9 mouse cellular contexts compared by ENCODE assay signal in the genomic region with DNA sequence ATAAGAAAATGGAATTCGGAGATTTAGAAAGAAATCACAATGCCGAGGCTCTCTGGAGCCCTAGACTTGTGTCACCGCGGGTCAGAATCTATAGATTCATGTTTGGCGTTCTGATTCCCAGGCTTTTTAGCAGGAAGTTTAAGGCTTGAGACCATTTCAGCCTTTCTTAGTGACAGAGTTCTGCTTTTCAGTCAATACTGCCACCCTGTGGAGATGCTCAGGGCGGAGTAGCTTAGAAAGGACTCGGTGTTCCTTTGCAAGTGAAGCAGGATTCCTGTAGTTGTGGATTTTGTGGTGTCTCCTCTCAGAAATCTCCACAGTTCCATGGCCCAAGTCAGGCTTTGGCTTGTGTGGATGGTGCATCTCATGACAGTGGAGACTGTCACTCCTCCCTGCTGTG. TPM values are rescaled to one million over a fixed set of nuclear protein-coding genes. Genes with fewer than 3 reads are reported as not detected.
DNase-seq lines count a peak whose midpoint lies in the region; ATAC-seq lines count a peak whose summit lies in the region.
"Had no signal": no experiment of that assay in that cellular context is flagged by ENCODE, and none has a peak within 500 bp of the region (broad histone marks: within the 10 kb centered on the region; RNA-seq: fewer than 3 reads in every experiment).

No protein-coding gene starts in this region.

- no peak overlapping the region for H3K4me2 ChIP-seq in forebrain, embryonic 14.5 days (ENCODE audit: low read length)
- H3K4me2 ChIP-seq in neural tube, embryonic 14.5 days (ENCODE audit: low read depth, low read length) = no peak overlapping the region

- 22% methylated on average over 7 of the region's 7 CpGs for WGBS in forebrain, embryonic 14.5 days
- 22% methylated on average over 7 of the region's 7 CpGs for WGBS in forebrain, embryonic 10.5 days
- WGBS in neural tube, embryonic 14.5 days = 21% methylated on average over 7 of the region's 7 CpGs

- no peaks in the 10 kb centered on the region for H3K4me1 ChIP-seq in forebrain, embryonic 14.5 days (ENCODE audit: control insufficient read depth, insufficient read depth, low read length)
- peaks cover 9% of the 10 kb centered on the region for H3K4me1 ChIP-seq in forebrain, embryonic 10.5 days
- no peaks in the 10 kb centered on the region for H3K4me1 ChIP-seq in neural tube, embryonic 14.5 days (ENCODE audit: control insufficient read depth, insufficient read depth, low read length)

- H3K4me3 ChIP-seq in forebrain, embryonic 14.5 days (ENCODE audit: low read depth, low read length) = no peak overlapping the region
- no peak overlapping the region for H3K4me3 ChIP-seq in forebrain, embryonic 10.5 days
- H3K4me3 ChIP-seq in neural tube, embryonic 14.5 days (ENCODE audit: low read depth, low read length) = no peak overlapping the region

- no peak for ATAC-seq in forebrain, embryonic 14.5 days
- peak; percentile 52; the same call in 1 of the 2 replicates for ATAC-seq in neural tube, embryonic 14.5 days (ENCODE audit: low read depth)
- no peak for ATAC-seq in inflammation-experienced regulatory T-cells, adult 6 months

- no peaks in the 10 kb centered on the region for H3K36me3 ChIP-seq in forebrain, embryonic 14.5 days (ENCODE audit: control insufficient read depth, insufficient read depth, low read length)
- H3K36me3 ChIP-seq in forebrain, embryonic 10.5 days (replicated peaks) = no peaks in the 10 kb centered on the region
- no peaks in the 10 kb centered on the region for H3K36me3 ChIP-seq in neural tube, embryonic 14.5 days (ENCODE audit: control insufficient read depth, insufficient read depth, low read length)

- H3K27me3 ChIP-seq in forebrain, embryonic 14.5 days (replicated peaks; ENCODE audit: control insufficient read depth, insufficient read depth, low read length) = peaks cover 25% of the 10 kb centered on the region
- peaks cover 90% of the 10 kb centered on the region for H3K27me3 ChIP-seq in forebrain, embryonic 10.5 days (ENCODE audit: poor library complexity, severe bottlenecking)
- H3K27me3 ChIP-seq in neural tube, embryonic 14.5 days (ENCODE audit: control insufficient read depth, insufficient read depth, low read length) = peaks cover 2% of the 10 kb centered on the region; the same call in 1 of the 2 replicates

- DNase-seq in forebrain, embryonic 14.5 days (ENCODE audit: low spot score) = peak; percentile 85
- no peak for DNase-seq in forebrain, embryonic 10.5 days (ENCODE audit: extremely low spot score, low spot score)
- no peak for DNase-seq in neural tube, embryonic 10.5 days (ENCODE audit: extremely low spot score, low spot score)
- DNase-seq in cerebellum, adult 9-11 months = peak; percentile 26
- peak; percentile 82 for DNase-seq in layer of hippocampus, adult 11-12 months (ENCODE audit: low spot score)
- DNase-seq in retina, postnatal 1 day = peak; percentile 69

- no peak overlapping the region for H3K27ac ChIP-seq in forebrain, embryonic 14.5 days (ENCODE audit: low read depth, low read length)
- no peak overlapping the region for H3K27ac ChIP-seq in forebrain, embryonic 10.5 days
- no peak overlapping the region for H3K27ac ChIP-seq in neural tube, embryonic 14.5 days (ENCODE audit: low read depth, low read length)

- H3K9me3 ChIP-seq in forebrain, embryonic 14.5 days (replicated peaks; ENCODE audit: control insufficient read depth, low read length) = no peaks in the 10 kb centered on the region
- no peaks in the 10 kb centered on the region for H3K9me3 ChIP-seq in forebrain, embryonic 10.5 days
- H3K9me3 ChIP-seq in neural tube, embryonic 14.5 days (ENCODE audit: control insufficient read depth, low read length) = no peaks in the 10 kb centered on the region

- H3K9ac ChIP-seq in forebrain, embryonic 14.5 days (ENCODE audit: low read length) = no peak overlapping the region
- H3K9ac ChIP-seq in neural tube, embryonic 14.5 days (replicated peaks; ENCODE audit: low read depth, low read length) = no peak overlapping the region

RNA-seq across cellular contexts. Expression of a gene that starts 7.4 kb away (rescaled TPM):
- polyA plus RNA-seq in forebrain, embryonic 14.5 days (2014; fragmentation: Nextera tagmentation; extraction: Ambion mirVana) = 0.61 and 1.1 TPM in 2 replicates
- 8.4 and 11.8 TPM in 2 replicates for polyA plus RNA-seq in forebrain, embryonic 10.5 days (2016; fragmentation: Nextera tagmentation; extraction: Ambion mirVana)
- 0.12 and 0.31 TPM in 2 replicates for polyA plus RNA-seq in neural tube, embryonic 14.5 days (2014; fragmentation: Nextera tagmentation; extraction: Ambion mirVana)
- under 1 TPM in 1 of 3 experiments, not detected in 2; 0.24 TPM for polyA plus RNA-seq in inflammation-experienced regulatory T-cells, adult 6 months (2017; shearing (Covaris generic))
- polyA plus RNA-seq: liver, embryonic 16.5 days had no signal

RNA-seq across cellular contexts. Expression of a gene that starts 8.8 kb away (rescaled TPM):
- polyA plus RNA-seq in forebrain, embryonic 14.5 days (2014; fragmentation: Nextera tagmentation; extraction: Ambion mirVana) = 1.4 and 1.6 TPM in 2 replicates
- polyA plus RNA-seq in forebrain, embryonic 10.5 days (2016; fragmentation: Nextera tagmentation; extraction: Ambion mirVana) = 9.9 and 10.9 TPM in 2 replicates
- 0.72 and 2.1 TPM in 2 replicates for polyA plus RNA-seq in neural tube, embryonic 14.5 days (2014; fragmentation: Nextera tagmentation; extraction: Ambion mirVana)
- not detected for polyA plus RNA-seq in inflammation-experienced regulatory T-cells, adult 6 months (2017; shearing (Covaris generic))

Comparison
In these comparisons a context has a peak if more than half of its experiments do, and no peak if none do; other contexts are left out.
1. DNase-seq: peak in forebrain, embryonic 14.5 days (single experiment), cerebellum, adult 9-11 months (single experiment), layer of hippocampus, adult 11-12 months (single experiment) and retina, postnatal 1 day (single experiment); none in forebrain, embryonic 10.5 days (single experiment) and neural tube, embryonic 10.5 days (single experiment).